Mouse (Mus musculus) midbrain, embryonic 14.5 days (tissue): ENCODE data around the gene Aldh3b2. TPM values are rescaled to one million over a fixed set of nuclear protein-coding genes. Genes with fewer than 3 reads are reported as not detected.

ENCODE experiments used
- ATAC-seq: fragments of 200-750 bp; cut with Nextera tagmentation; 2 replicates; pipeline ENCODE4 v1.8.0; 2017; ENCODE audit warnings: moderate number of reproducible peaks, moderate library complexity; ENCODE audit not compliant: low FRiP score, low TSS enrichment
- DNase-seq: peaks from one replicate; pipeline ENCODE4 v3.0.0-alpha.2; 2015
- H3K27ac ChIP-seq: fragments of 300-500 bp; sonication (generic); replicated peaks from 2 replicates; pipeline ENCODE4 v1.5.1; 2014; ENCODE audit warnings: mild to moderate bottlenecking, low read depth, low read length, moderate library complexity
- H3K27me3 ChIP-seq: fragments of 300-500 bp; sonication (generic); 2 replicates; pipeline ENCODE4 v1.6.1; 2014; ENCODE audit warnings: low read length, control low read depth, mixed read lengths; ENCODE audit not compliant: control insufficient read depth, insufficient read depth
- H3K36me3 ChIP-seq: fragments of 300-500 bp; sonication (generic); 2 replicates; pipeline ENCODE4 v1.6.1; 2014; ENCODE audit warnings: low read length, control low read depth; ENCODE audit not compliant: control insufficient read depth, insufficient read depth
- H3K4me1 ChIP-seq: fragments of 300-500 bp; sonication (generic); 2 replicates; pipeline ENCODE4 v1.6.1; 2014; ENCODE audit warnings: mild to moderate bottlenecking, antibody characterized with exemption, low read length, control low read depth; ENCODE audit not compliant: control insufficient read depth, insufficient read depth
- H3K4me2 ChIP-seq: fragments of 300-500 bp; sonication (generic); 2 replicates; pipeline ENCODE4 v1.6.1; 2014; ENCODE audit warnings: mild to moderate bottlenecking, low read length, moderate library complexity
- H3K4me3 ChIP-seq: fragments of 300-500 bp; sonication (generic); replicated peaks from 2 replicates; pipeline ENCODE4 v1.5.1; 2014; ENCODE audit warnings: low read depth, low read length
- H3K9ac ChIP-seq: fragments of 300-500 bp; sonication (generic); replicated peaks from 2 replicates; pipeline ENCODE4 v1.6.1; 2014; ENCODE audit warnings: mild to moderate bottlenecking, low read length, moderate library complexity
- H3K9me3 ChIP-seq: fragments of 300-500 bp; sonication (generic); 2 replicates; pipeline ENCODE4 v1.6.1; 2016; ENCODE audit warnings: low read length, control low read depth, mixed read lengths; ENCODE audit not compliant: control insufficient read depth
- WGBS: fragments of 180-500 bp; shearing (Covaris S2); extraction: QIAGEN DNeasy Blood & Tissue Kit; methylation state at CpG from one replicate; pipeline ENCODE4 v1.1.7; 2014; 5-methylcytosine and 5-hydroxymethylcytosine counted together
- polyA plus RNA-seq: library from polyadenylated mRNA; unstranded; fragments of >200 nt; fragmentation: Nextera tagmentation; extraction: Ambion mirVana; gene quantifications from 2 replicates; pipeline ENCODE4 v1.2.1, GENCODE M21; 2014

Aldh3b2 gene
- polyA plus RNA-seq, 1 experiment from 2014 or later = 0.16 TPM

GRCm38 (mm10) chr19:4018743-4019583, 46.8 kb downstream of the Aldh3b2 start:
- Histone ChIP-seq H3K27ac (no peak overlapping the region), H3K9ac (no peak overlapping the region; the same call in 1 of the 2 replicates), H3K4me2 (no peak overlapping the region), H3K4me1 (no peaks in the 10 kb centered on the region), H3K36me3 (no peaks in the 10 kb centered on the region), H3K27me3 (no peaks in the 10 kb centered on the region), H3K4me3 (no peak overlapping the region), H3K9me3 (no peaks in the 10 kb centered on the region)
- DNase-seq (peak; percentile 88), ATAC-seq (0 out of 2 replicates have a peak, but pooled peaks have one; percentile 43)
- WGBS = 27% methylated on average over 18 of the region's 18 CpGs

GRCm38 (mm10) chr19:4023185-4023584, 51.1 kb downstream of the Aldh3b2 start:
- Histone ChIP-seq H3K4me1 (no peaks in the 10 kb centered on the region), H3K27me3 (no peaks in the 10 kb centered on the region), H3K9me3 (no peaks in the 10 kb centered on the region), H3K36me3 (no peaks in the 10 kb centered on the region), H3K4me3 (no peak overlapping the region), H3K9ac (no peak overlapping the region), H3K27ac (no peak overlapping the region), H3K4me2 (no peak overlapping the region)
- 80% methylated on average over 7 of the region's 7 CpGs for WGBS
- DNase-seq (no peak), ATAC-seq (no peak)

GRCm38 (mm10) chr19:4027576-4027975, 55.4 kb downstream of the Aldh3b2 start:
- Histone ChIP-seq H3K4me1 (no peaks in the 10 kb centered on the region), H3K9ac (no peak overlapping the region), H3K36me3 (no peaks in the 10 kb centered on the region), H3K4me2 (no peak overlapping the region), H3K9me3 (no peaks in the 10 kb centered on the region), H3K27ac (no peak overlapping the region), H3K27me3 (no peaks in the 10 kb centered on the region), H3K4me3 (no peak overlapping the region)
- DNase-seq = no peak
- ATAC-seq = no peak

Other genes starting within 250 kb of the Aldh3b2 start
- 55.6 and 74.0 TPM in 2 replicates for gene Kmt5b, start 204.9 kb upstream of the Aldh3b2 start, polyA plus RNA-seq
- gene Chka, start 120.6 kb upstream of the Aldh3b2 start, polyA plus RNA-seq = 50.2 and 51.8 TPM in 2 replicates
- gene Tcirg1, start 65.2 kb upstream of the Aldh3b2 start, polyA plus RNA-seq = 7.4 and 11.0 TPM in 2 replicates
- gene Ndufs8, start 59.6 kb upstream of the Aldh3b2 start, polyA plus RNA-seq = 261 and 304 TPM in 2 replicates
- gene Aldh3b1, start 42.5 kb upstream of the Aldh3b2 start, polyA plus RNA-seq = 0.84 and 1.1 TPM in 2 replicates
- gene Unc93b1, start 37.1 kb upstream of the Aldh3b2 start, polyA plus RNA-seq = 3.7 and 13.4 TPM in 2 replicates
- not detected in 2 replicates for gene Aldh3b3, start 13.7 kb upstream of the Aldh3b2 start, polyA plus RNA-seq
- gene Acy3, start 14.2 kb downstream of the Aldh3b2 start, polyA plus RNA-seq = 0.96 and 2.2 TPM in 2 replicates
- not detected in 2 replicates for gene Tbx10, start 20.4 kb downstream of the Aldh3b2 start, polyA plus RNA-seq
- 26.8 and 30.3 TPM in 2 replicates for gene Nudt8, start 28.3 kb downstream of the Aldh3b2 start, polyA plus RNA-seq
- gene Gm49405, start 28.3 kb downstream of the Aldh3b2 start, polyA plus RNA-seq = 3.3 and 3.9 TPM in 2 replicates
- gene Doc2g, start 31.0 kb downstream of the Aldh3b2 start, polyA plus RNA-seq = 5.7 and 7.1 TPM in 2 replicates
- gene Ndufv1, start 40.5 kb downstream of the Aldh3b2 start, polyA plus RNA-seq = 223 and 231 TPM in 2 replicates
- gene Gstp1, start 65.7 kb downstream of the Aldh3b2 start, polyA plus RNA-seq = 397 and 514 TPM in 2 replicates
- 1.9 TPM in 1 of 2 replicates, not detected in the other for gene Gstp2, start 73.7 kb downstream of the Aldh3b2 start, polyA plus RNA-seq
- not detected in 2 replicates for gene Gstp3, start 87.2 kb downstream of the Aldh3b2 start, polyA plus RNA-seq
- gene Cabp2, start 109.2 kb downstream of the Aldh3b2 start, polyA plus RNA-seq = not detected in 2 replicates
- 83.4 and 87.0 TPM in 2 replicates for gene Cdk2ap2, start 124.9 kb downstream of the Aldh3b2 start, polyA plus RNA-seq
- 72.8 and 89.0 TPM in 2 replicates for gene Pitpnm1, start 127.7 kb downstream of the Aldh3b2 start, polyA plus RNA-seq
- gene Aip, start 153.5 kb downstream of the Aldh3b2 start, polyA plus RNA-seq = 84.3 and 98.0 TPM in 2 replicates
- not detected in 2 replicates for gene Gpr152, start 167.5 kb downstream of the Aldh3b2 start, polyA plus RNA-seq
- 0.14 and 0.15 TPM in 2 replicates for gene Cabp4, start 171.7 kb downstream of the Aldh3b2 start, polyA plus RNA-seq
- gene Coro1b, start 176.3 kb downstream of the Aldh3b2 start, polyA plus RNA-seq = 105 and 117 TPM in 2 replicates
- gene Ptprcap, start 181.3 kb downstream of the Aldh3b2 start, polyA plus RNA-seq = 0.55 and 0.64 TPM in 2 replicates
- gene Rps6kb2, start 191.0 kb downstream of the Aldh3b2 start, polyA plus RNA-seq = 37.3 and 42.2 TPM in 2 replicates
- 3.9 and 6.0 TPM in 2 replicates for gene Carns1, start 203.2 kb downstream of the Aldh3b2 start, polyA plus RNA-seq
- 0.54 and 0.94 TPM in 2 replicates for gene Tbc1d10c, start 219.0 kb downstream of the Aldh3b2 start, polyA plus RNA-seq
- 591 and 597 TPM in 2 replicates for gene Ppp1ca, start 219.7 kb downstream of the Aldh3b2 start, polyA plus RNA-seq
- 20.3 and 22.7 TPM in 2 replicates for gene Rad9a, start 229.3 kb downstream of the Aldh3b2 start, polyA plus RNA-seq
- gene Clcf1, start 241.9 kb downstream of the Aldh3b2 start, polyA plus RNA-seq = 0.08 and 0.46 TPM in 2 replicates
- gene AC109138.7, start 242.0 kb downstream of the Aldh3b2 start, polyA plus RNA-seq = not detected in 2 replicates